Mouse (Mus musculus): ENCODE data around the gene Mfsd11.
"Not testable (repeated sequence)": the region's sequence is repeated elsewhere in the genome, so short reads cannot be mapped to it uniquely, and the experiment has no call there.

The Mfsd11 gene

DNA sequence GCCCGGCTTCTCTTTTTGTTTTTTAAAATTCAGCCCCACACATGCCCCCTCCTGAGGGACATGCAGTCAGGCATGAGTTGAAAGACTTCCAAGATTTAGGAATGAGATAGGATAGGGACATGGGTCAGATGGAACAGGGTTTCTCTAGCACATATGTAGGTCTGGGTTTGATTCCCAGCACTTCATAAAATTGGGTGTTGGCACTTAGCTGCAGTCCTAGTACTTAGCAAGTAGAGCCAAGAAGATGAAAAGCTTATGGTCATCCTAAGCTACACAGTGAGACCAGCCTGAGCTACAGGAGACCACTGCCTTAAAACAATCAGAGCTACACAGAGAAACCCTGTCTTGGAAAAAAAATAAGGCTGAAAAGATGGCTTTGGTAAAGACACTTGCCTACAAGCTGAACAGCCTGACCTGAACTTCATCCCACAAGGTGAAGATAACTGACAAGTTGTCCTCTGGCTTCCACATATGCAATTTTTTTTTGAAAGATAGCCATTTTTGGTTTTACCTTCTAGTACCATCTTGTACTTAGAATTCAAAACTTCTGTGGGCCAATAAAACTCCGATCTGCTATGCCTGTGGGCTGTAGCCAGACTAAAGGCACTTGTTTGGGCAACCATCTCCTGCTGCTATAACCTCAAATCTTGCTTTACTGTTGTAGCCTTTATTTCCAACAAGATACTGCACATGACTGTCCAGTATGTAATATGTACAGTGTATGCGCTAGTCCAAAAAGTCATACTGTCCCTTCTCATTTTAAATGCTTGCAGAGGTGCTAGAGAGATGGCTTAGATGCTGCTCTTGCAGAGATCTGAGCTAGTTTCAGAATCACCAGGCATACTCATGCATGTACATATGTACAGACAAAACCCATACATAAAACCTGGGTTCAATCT is 4.8 kb upstream of the Mfsd11 start:
- no peak for DNase-seq (ENCODE audit: low spot score in 2 of 2)

DNA sequence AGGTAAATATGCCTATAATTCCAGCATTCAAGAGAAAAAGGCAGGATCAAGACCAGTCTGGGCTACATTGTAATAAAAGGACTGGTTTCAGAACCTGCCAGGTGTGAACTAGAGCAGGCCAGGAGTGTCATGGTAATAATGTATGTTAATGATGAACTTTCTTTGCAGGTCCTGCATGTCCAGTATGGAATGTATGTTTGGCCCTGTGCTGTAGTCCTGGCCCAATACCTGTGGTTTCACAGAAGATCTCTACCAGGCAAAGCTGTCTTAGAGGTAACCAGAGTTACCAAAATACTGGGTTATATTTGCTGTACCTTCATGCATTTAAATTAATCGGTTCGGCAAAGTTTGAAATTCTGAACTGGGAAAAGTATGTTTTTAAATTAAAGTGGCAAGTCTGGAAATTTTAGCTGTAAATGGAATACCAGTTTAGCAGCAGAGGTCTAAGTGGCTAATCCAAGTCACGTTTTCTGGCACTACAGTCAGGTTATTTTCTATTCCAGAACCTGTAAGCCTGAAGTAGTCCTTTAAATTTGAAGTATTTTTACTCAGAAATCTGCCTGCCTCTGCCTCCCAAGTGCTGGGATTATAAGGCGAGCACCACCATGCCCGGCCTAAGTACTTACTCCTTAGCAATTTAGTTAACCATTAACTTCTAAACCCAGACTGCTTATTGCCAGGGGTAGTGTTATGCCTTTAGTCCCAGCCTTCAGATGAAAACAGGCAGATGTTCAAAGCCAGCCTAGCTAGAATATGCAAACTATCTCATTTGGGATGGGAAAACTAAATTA is 4.0 kb upstream of the Mfsd11 start:
- DNase-seq (ENCODE audit: low spot score in 2 of 2) = no peak

DNA sequence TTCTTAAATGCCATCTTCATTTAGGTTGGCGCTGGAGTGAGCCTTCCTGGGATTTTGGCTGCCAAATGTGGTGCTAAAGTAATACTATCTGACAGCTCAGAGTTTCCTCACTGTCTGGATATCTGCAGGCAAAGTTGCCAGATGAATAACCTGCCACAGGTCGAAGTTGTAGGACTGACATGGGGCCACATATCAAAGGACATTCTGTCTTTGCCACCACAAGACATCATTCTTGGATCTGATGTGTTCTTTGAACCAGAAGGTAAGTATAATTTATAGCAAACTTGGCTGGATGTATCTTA is 3.4 kb upstream of the Mfsd11 start:
- DNase-seq (ENCODE audit: low spot score in 2 of 2) = not testable (repeated sequence)

DNA sequence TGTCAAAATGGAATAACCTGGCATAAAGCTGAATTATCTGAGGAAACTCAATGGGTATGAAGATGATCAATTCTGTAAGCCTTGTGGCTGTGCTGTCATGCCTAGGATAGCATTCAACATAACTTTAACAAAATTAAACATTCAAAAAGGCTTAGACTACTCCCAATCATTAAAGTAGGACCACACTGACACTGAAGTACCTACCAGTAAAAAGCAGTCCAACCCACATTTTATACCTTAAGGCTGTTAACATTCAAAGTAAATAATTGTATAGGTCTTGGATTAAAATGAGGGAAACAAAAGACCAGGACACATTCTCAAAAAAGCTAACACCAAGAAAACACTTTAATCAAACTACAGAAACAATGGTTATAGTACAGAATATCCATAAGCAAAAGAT is 2.7 kb upstream of the Mfsd11 start:
- DNase-seq (ENCODE audit: low spot score in 2 of 2) = no peak

DNA sequence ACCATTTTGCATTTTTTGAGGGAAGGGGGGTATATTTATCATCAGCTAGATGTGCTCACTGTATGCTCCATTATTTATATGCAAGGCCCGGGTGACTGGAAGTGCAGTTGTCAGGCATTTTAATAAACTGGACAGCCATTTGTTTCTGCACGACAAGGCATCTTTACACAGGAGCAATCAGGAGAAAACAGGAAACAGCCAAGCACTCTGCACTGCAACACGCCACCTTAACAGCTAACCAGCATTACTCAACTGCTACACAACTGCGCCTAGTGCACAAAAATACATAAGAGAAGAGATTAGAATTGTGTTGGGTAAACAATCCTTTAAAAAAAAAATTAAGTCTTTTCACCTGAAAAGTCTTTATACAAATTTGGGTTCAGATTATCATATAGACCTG is 2.2 kb upstream of the Mfsd11 start:
- DNase-seq (ENCODE audit: low spot score in 2 of 2) = no peak

DNA sequence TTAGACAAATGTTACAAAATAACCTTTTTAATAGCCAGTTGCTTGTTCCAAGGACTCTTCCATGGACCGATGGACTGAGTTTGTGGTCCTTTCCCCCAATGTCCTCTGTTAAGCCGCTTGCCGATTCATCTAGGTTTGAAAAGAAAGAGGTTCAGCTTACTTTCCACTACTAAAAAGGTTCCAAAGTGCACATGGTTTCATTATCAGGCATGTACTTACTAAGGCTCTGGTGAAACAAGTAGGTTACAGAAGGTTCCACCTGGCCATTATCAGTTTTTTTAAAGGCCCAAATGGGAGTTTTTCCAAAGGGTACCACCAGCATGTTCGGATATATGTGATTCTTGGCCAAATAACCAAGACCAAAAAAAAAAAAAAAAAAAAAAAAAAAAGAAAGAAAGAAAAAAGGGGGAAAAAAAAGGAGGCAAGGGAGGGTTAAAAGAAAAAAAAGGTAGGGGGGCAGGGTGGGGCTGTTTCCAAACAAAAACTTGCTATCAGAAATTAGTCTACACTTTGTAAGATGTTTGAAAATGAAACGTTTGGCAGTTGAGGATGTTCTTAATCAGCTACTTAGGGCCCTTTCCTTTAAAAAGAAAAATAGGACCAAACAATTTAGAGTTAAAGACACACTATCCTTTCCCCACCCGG is 1.3 kb upstream of the Mfsd11 start:
- DNase-seq (ENCODE audit: low spot score in 2 of 2) = no peak

DNA sequence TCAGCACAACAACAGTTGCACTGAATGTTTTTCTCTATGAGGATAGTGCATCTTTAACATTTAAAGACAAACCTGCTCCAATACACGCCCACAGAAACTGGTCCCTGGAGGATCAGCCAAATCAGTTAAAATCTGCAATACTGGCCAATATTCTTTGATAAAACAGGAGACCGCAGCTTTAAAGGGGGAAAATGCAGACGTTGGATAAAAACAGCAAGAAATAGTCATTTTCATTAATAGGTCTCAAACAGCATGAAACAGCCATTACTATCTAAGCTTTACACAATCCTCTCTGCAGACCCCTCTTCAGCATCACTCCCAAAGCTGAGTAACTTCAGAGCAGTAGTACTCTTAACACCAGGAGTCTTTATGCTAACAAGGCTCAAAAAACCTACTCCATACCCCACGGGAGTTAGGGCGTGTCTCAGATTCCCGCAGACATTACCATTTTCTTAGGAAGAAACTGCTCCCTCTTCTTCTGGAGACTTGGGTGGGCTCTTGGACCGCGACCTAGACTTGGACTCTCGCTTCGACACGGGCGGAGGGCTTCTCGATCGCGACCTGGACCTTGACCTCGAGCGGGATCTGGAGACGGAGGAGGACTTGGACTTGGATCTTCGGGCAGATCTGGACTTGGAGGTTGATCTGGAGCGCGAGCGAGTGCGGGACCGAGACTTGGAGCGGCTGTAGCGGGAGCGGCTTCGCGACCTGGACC is 507 bp upstream of the Mfsd11 start:
- peak in 1 of 2 experiments; percentile 40 for DNase-seq (ENCODE audit: low spot score in 2 of 2)

DNA sequence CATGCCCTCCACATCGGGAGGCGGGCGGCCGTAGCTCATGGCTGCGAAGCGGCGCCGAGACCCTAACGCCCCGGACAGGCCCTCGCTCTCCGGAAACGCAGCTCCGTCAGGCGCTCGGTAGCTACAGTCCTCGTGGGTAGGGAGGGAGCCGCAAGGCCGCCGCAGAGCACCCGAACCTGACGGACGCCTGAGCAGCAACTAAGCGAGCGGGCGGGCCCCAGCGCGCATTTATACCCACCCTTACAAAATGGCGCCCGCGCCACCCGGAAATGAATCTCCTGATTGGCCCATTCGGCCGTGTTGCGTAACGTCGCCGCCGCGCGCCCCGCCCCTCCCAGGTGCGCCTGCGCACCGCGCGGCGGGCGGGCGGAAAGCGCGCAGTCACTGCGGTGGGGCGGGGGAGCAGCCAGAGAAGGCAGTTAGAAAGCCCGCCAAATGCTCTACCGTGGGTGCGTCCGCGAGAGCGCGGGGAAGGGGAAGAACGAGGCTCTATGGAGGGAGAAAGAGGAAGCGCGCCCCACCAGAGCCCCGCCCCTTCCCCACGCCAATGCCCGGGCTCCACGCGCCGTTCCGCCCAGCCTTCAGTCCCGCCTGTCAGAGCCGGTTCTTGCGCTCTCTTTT is 761 bp downstream of the Mfsd11 start, which contains the start of gene Srsf2:
Gene Srsf2 (minus strand): TSS at position 204 of the 621 bp plus-strand sequence.
- DNase-seq (ENCODE audit: low spot score in 2 of 2) = peak; percentile 96 to 97

DNA sequence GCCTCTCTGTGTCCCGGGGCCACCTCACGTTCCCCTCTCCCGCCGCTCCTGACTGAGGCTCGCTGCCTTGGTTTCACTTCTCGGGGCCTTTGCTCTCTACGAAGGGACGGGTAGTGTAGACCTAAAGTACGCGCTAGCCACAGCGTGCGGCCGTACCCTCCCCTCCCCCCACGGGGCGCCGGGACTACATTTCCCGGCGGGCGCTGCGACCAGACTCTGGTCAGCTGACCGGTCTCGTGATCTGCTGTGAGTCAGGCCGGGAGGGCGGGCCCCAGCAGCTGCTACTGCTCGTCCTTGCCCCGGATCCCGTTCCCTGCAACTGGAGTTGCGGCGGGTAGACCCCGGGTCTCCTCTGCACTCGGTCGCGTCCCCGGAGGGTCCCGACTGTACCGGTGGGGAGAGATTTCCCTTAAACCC is 1.3 kb downstream of the Mfsd11 start:
- peak; percentile 98 to 99 for DNase-seq (ENCODE audit: low spot score in 2 of 2)

DNA sequence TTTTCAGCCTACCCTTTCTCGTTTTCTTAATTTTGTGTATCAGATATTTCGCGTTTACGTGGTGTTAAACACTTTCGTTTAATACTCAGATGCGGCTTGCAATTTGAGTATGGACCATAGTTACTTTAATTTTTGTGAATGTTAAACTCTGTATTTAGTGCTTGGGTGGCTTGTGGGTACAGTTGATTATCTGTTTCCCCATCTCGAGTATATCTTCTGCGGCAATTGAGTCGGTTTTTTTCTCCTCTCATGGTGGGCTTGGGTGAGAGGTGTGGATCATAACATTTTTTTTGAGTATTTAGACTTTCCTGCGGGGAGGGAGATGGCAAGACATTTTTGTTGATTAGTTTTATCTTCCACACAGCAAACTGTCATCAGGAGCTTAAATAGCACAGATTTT is 2.0 kb downstream of the Mfsd11 start:
- DNase-seq (ENCODE audit: low spot score in 2 of 2) = no peak

DNA sequence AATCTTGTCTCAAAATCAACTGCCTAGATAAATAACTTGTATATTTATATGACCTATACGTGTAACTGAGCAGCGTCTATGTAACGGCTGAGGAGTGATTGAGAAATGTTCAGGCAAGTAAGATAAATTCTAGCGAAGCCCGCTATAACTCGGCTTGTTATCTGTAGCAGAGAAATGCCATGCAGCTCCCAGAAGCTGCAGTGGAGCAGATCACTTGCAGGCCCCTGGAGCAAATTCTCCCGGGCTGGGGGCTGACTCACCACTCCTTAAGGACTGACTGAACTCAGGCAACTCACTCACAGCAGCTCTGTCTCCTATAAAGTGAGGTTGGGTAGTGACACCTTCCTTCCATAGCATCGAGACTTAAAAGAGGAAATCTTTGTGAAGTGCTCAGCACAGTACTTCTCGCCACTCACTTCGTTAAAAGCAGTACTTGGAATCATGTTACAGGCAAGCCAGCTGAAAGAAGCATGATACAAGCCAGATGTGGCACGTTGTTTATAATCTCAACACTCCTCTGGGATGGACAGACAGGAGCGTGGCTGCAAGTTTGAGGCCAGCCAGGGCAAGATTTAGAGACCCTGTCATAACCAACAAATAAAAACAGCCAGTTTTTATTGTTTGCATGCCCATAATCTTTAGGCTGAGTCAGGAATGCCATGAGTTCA is 5.1 kb downstream of the Mfsd11 start:
- DNase-seq (ENCODE audit: low spot score in 2 of 2) = no peak

DNA sequence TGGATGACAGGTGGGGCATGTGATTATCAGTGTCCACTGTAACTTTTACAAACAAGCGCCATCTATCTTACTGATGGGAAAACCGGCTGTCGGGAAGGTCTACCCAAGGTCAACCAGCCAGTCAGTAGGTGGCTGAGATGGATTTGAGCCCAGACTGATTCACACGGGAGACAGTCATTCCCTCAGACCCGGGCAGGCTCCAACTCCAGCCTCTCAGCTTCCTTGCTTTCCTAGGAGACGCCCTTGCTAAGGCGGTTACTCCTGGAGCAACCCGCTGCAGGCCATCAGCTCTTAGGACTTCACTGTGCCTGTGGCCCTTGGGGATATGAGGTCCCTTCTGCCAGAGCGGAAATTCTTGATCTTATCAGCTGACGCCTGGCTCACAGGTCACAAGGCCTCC is 12.2 kb downstream of the Mfsd11 start:
- DNase-seq (ENCODE audit: low spot score in 2 of 2) = no peak

DNA sequence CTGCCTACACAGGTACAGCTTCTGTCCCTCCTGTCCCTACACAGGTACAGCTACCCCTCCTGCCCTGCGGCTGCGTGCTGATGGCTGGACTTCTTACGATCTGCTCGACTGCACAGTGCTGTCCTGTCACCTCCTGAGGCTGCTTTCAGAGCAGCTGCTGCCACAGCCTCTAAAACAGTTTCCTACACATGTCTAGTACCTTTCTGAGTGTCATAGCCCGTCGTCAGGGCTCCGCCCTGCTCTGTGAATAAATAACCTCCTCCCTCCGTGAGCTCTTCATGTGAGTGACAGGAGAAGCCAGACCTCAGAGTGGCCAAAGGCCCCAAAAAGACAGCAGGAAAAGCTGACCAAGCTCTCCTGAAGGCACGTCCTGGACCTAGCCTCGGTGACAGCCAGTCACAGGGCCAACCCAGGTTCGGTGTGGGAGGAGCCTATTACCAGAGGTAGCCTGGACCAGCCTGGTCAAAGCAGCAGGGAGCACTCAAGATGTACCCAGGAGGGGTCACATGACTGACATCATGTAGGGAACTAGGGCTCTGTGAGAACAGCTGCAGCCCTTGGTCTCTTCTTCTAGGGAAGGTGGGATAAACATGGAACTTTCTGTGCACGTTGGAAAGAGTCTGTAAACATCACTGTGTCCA is 13.8 kb downstream of the Mfsd11 start:
- DNase-seq (ENCODE audit: low spot score in 2 of 2) = no peak

DNA sequence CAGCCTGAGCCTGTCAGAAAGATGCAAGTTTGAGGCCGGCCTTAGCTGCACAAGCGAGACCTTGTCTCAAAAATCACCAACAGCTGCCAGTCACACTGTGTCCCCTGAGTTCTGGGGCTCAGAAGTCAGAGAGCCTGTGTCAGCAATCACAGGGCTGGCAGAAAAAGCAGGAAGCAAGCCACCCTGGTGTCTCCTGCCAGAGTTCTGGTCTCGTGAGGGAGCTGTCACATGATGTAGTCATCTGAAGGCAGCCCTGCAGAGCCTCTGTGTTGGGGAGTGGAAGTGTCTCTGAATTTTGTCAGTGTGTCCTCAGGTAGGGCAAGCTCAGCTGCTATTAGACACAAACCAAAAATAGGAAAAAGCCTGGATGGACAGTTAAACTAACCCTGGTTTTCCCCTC is 15.9 kb downstream of the Mfsd11 start:
- DNase-seq (ENCODE audit: low spot score in 2 of 2) = no peak

DNA sequence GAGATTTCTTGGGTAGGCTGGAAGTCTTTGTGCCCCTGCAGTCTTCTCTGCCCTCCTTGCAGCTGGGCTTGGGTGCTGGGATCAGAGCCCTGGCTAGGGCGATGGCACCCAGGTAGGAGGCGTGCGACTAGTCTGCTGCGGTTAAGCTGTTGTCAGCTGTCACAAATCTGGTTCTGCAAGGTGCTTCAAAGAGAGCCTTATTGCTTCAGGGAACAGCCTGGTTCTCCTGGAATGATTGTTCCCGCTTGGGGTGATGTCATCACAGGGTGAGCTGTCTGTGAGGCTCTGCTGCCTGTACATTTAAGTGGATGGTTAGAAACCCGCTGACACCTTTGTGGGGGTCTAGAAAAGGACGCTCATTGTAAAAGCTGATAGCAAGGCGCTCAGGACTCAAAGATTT is 17.0 kb downstream of the Mfsd11 start:
- DNase-seq (ENCODE audit: low spot score in 2 of 2) = no peak

DNA sequence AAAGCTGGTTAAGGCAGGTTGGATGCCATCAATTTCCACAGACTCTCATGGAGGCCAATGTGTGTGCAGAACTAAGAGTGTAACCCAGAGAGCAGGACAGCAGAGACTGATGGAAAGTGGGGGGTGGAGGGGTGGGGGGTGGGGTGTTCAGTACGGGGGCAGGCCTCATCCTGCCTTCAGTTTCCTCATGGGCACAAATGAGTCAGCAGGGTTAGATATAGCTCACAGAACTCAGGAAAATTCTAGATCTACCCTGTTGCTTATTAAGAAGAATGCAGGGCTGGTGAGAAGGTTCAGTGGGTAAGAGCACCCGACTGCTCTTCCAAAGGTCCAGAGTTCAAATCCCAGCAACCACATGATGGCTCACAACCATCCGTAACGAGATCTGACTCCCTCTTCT is 17.4 kb downstream of the Mfsd11 start:
- no peak for DNase-seq (ENCODE audit: low spot score in 2 of 2)

DNA sequence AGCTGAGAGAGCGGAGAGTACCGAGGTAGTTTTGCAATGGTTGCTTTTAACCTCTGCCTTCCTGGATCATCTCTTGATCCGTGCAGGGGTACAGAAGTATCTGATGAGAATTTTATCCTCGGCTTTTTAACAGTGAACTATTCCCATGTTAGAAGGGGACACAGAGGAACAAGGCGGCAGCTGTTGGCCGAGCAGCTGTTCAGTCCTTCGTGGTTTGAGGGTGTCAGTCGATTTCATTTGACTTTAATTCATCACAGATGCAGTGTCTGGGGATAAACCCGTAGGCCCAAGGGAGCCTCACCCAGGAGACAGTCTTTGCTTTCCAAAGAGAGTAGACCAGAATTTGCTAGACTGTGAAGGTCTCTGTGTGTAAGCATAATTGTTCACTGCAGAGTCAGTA is 19.3 kb downstream of the Mfsd11 start:
- no peak for DNase-seq (ENCODE audit: low spot score in 2 of 2)

DNA sequence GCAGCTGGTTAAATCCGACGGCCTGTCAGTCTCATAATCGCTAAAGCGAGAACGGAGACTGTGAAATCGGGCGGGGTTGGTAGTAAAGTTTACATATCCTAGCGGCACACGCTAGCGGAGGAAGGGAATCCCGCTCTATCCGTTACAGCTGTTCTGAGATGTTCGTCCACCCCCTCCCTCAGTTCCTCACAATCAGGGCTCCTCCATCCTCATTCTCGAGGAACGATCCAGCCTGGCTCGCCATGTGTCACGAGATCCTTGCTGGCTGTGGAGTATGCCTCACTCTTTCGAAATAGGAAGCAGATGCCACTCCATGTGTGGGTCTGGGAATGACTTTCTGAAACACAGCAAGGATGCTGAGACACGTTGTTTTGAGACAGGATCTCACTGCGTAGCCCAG is 21.7 kb downstream of the Mfsd11 start:
- DNase-seq (ENCODE audit: low spot score in 2 of 2) = peak; percentile 46 to 54

DNA sequence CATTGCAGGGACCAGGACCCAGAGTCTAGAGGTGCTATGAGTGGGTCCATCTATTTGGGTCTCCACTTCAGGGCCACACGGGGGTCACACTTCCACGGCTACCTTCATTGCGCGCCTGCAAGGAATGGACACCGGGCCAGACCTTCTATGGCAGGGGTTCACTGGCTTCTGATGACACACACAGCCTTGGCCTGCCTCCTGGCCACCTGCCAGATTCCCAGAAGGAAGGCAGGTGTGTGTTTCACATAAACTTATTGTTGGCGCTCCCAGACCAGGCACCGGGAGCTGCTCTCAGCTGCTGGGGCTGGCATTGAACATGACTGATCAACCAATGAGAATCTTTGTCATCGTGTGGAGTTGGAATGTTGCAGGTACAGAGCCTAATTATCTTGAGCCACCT is 26.2 kb downstream of the Mfsd11 start:
- no peak for DNase-seq (ENCODE audit: low spot score in 2 of 2)

DNA sequence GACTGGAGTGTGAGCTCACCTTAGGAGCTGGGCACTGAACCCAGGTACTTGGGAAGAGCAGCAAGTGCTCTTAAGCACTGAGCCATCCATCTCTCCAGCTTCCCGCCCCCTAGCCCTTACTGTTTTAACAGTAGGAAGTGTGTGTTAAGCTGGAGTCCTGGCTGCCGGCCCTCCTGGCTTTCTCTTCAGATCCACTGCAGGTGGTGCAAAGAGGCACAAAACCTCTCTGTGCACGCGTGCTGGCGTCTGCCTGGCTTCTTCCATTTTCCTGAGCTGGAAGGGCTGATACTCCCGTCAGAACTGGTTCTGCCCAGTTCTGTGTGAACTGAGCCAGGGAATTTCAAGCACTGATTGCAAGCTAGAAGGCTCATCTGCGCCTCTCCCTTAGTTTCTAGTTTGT is 28.6 kb downstream of the Mfsd11 start:
- DNase-seq (ENCODE audit: low spot score in 2 of 2) = peak in 1 of 2 experiments; percentile 29
